Mouse (Mus musculus): ENCODE data around the gene Trpc4.

GRCm38 (mm10) chr3:54111489-54111888 is 44.3 kb upstream of the Trpc4 start:
- TF ChIP-seq POLR2A (IDR thresholded peaks at IDR 0.05; ENCODE audit: borderline replicate concordance, control insufficient read depth, low read depth, low read length) (no peak), CTCF (IDR thresholded peaks at IDR 0.05; ENCODE audit: control insufficient read depth, insufficient read depth, low read length) (no peak)

Measured in bone marrow, adult 2 months (tissue).